Mouse (Mus musculus): ENCODE measurements at regions not wholly inside any gene's neighbourhood (a gene's known extent, or its start where the extent isn't known, plus 50 kb on each side); places are given as distances from the start of the nearest gene placed in this dataset.

GRCm38 (mm10) chr8:26298066-26298804, 178.9 kb downstream of the Gm45692 start:
- Histone ChIP-seq H3K36me3 (replicated peaks; ENCODE audit: control insufficient read depth, insufficient read depth, low read depth, low read length) (no peaks in the 10 kb centered on the region), H3K27ac (replicated peaks; ENCODE audit: low read depth, low read length) (no peak overlapping the region), H3K4me1 (ENCODE audit: control insufficient read depth, insufficient read depth, low read length) (no peaks in the 10 kb centered on the region), H3K27me3 (ENCODE audit: control insufficient read depth, insufficient read depth, low read length) (no peaks in the 10 kb centered on the region), H3K9me3 (replicated peaks; ENCODE audit: control insufficient read depth, low read length) (no peaks in the 10 kb centered on the region), H3K4me2 (ENCODE audit: low read depth, low read length) (no peak overlapping the region), H3K4me3 (ENCODE audit: low read depth, low read length) (no peak overlapping the region), H3K9ac (replicated peaks; ENCODE audit: low read length) (no peak overlapping the region)
- ATAC-seq (replicated peaks; ENCODE audit: insufficient number of reproducible peaks, low FRiP score, low TSS enrichment, low read depth) (no peak), DNase-seq (ENCODE audit: low spot score) (no peak)
- WGBS: 84% methylated on average over 10 of the region's 10 CpGs

DNA sequence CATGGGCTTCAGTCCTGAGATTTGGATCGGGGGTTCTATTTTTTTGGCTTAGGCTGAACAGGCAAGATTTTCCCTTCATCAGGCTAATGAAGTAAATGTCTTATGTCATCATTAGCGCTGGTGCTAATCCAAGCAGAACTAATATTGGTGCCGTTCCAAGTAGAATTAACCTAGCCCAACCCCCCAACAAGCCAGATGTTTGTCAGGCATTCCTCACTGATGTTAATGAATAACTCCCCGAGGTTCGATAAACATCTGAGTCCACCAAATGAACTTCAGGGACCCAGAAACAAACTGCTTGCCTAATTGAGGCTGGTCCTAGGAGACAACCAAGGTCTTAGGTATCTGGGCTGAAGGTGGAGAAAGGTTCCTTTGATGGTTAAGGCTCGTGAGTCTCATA, 180.9 kb downstream of the Gm45692 start:
- no peak for DNase-seq (ENCODE audit: low spot score)
- Histone ChIP-seq H3K9me3 (replicated peaks; ENCODE audit: control insufficient read depth, low read length) (no peaks in the 10 kb centered on the region), H3K27ac (replicated peaks; ENCODE audit: low read depth, low read length) (no peak overlapping the region), H3K9ac (replicated peaks; ENCODE audit: low read length) (no peak overlapping the region), H3K4me2 (ENCODE audit: low read depth, low read length) (no peak overlapping the region), H3K36me3 (replicated peaks; ENCODE audit: control insufficient read depth, insufficient read depth, low read depth, low read length) (no peaks in the 10 kb centered on the region), H3K27me3 (ENCODE audit: control insufficient read depth, insufficient read depth, low read length) (no peaks in the 10 kb centered on the region), H3K4me1 (ENCODE audit: control insufficient read depth, insufficient read depth, low read length) (no peaks in the 10 kb centered on the region), H3K4me3 (ENCODE audit: low read depth, low read length) (no peak overlapping the region)
- ATAC-seq (replicated peaks; ENCODE audit: insufficient number of reproducible peaks, low FRiP score, low TSS enrichment, low read depth): no peak
- WGBS: 50% methylated on average over 6 of the region's 6 CpGs

GRCm38 (mm10) chr8:26301961-26302360, 182.6 kb downstream of the Gm45692 start:
- H3K4me2 ChIP-seq (ENCODE audit: low read depth, low read length): no peak overlapping the region
- no peaks in the 10 kb centered on the region for H3K27me3 ChIP-seq (ENCODE audit: control insufficient read depth, insufficient read depth, low read length)
- H3K27ac ChIP-seq (replicated peaks; ENCODE audit: low read depth, low read length): no peak overlapping the region
- no peak overlapping the region for H3K9ac ChIP-seq (replicated peaks; ENCODE audit: low read length)
- H3K4me3 ChIP-seq (ENCODE audit: low read depth, low read length): no peak overlapping the region
- ATAC-seq (replicated peaks; ENCODE audit: insufficient number of reproducible peaks, low FRiP score, low TSS enrichment, low read depth): no peak
- no peaks in the 10 kb centered on the region for H3K36me3 ChIP-seq (replicated peaks; ENCODE audit: control insufficient read depth, insufficient read depth, low read depth, low read length)
- H3K4me1 ChIP-seq (ENCODE audit: control insufficient read depth, insufficient read depth, low read length): no peaks in the 10 kb centered on the region
- H3K9me3 ChIP-seq (replicated peaks; ENCODE audit: control insufficient read depth, low read length): no peaks in the 10 kb centered on the region
- DNase-seq (ENCODE audit: low spot score): no peak
- WGBS: 72% methylated on average over 4 of the region's 4 CpGs

DNA sequence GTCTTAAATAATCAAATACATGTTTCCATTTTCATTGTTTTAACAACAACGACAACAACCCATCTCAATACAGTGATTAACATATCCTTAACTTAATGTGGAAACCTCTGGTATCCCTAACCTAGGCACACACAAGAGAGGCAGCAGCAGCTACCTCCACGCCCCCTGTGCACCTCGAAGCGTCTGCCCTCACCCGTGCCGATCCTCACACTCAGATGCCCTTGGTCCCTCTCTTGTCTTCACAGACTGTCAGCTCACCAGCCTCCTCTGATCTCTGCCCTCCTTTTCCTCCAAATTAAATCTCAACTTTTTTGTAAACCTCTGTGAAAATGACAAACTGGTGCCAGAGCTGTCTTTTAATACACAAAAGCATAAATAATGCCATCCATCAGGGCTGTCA, 185.2 kb downstream of the Gm45692 start:
- Histone ChIP-seq H3K4me1 (ENCODE audit: control insufficient read depth, insufficient read depth, low read length) (0 out of 2 replicates have a peak, but pooled peaks cover 2% of the 10 kb centered on the region), H3K36me3 (replicated peaks; ENCODE audit: control insufficient read depth, insufficient read depth, low read depth, low read length) (no peaks in the 10 kb centered on the region), H3K27me3 (ENCODE audit: control insufficient read depth, insufficient read depth, low read length) (no peaks in the 10 kb centered on the region), H3K4me3 (ENCODE audit: low read depth, low read length) (no peak overlapping the region), H3K4me2 (ENCODE audit: low read depth, low read length) (no peak overlapping the region), H3K9me3 (replicated peaks; ENCODE audit: control insufficient read depth, low read length) (no peaks in the 10 kb centered on the region), H3K27ac (replicated peaks; ENCODE audit: low read depth, low read length) (no peak overlapping the region), H3K9ac (replicated peaks; ENCODE audit: low read length) (no peak overlapping the region)
- 82% methylated on average over 6 of the region's 6 CpGs for WGBS
- no peak for ATAC-seq (replicated peaks; ENCODE audit: insufficient number of reproducible peaks, low FRiP score, low TSS enrichment, low read depth)
- no peak for DNase-seq (ENCODE audit: low spot score)

DNA sequence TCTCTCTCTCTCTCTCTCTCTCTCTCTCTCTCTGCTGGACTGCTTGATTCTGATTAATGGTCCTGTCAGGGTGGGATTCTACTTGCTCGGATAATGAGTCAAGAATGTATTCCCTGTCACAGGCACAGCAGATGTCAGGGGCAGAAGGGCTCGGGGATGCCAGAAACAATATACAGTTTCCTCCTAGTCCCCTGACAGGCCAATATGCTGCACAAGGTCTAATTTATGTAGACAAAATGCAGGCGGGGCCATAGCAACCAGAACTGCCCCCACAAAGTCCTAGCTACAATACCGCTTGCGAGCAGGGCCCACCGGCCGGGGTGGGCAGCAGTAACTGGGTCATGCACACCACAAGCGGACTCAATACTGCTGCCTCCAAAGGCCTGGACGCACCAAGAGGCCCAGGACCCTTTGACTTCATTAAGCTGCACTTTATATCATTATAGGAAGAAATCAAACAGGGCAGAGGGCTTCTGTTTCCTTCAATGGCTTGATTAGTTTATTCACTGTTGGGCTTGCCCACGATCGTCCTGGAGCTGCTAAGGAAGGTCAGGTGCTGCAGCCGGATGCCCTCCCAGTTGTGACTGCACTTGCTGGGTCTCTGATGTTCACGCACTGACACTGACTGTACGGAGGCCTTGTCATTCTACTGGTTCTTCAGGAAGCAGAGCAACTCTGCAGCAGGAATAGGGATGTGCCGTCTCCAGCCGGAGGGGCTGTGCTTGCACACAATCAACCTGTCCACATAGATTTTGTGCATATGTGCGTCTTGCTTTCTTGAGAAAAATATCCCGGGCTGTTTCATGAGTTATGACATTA, 185.9 kb downstream of the Gm45692 start:
- 60% methylated on average over 18 of the region's 18 CpGs for WGBS

GRCm38 (mm10) chr8:26308121-26308641, 188.8 kb downstream of the Gm45692 start:
- Histone ChIP-seq H3K27ac (replicated peaks; ENCODE audit: low read depth, low read length) (peak overlapping the region; percentile 56; the same call in 1 of the 2 replicates), H3K4me2 (ENCODE audit: low read depth, low read length) (no peak overlapping the region), H3K4me3 (ENCODE audit: low read depth, low read length) (no peak overlapping the region), H3K27me3 (ENCODE audit: control insufficient read depth, insufficient read depth, low read length) (no peaks in the 10 kb centered on the region), H3K9me3 (replicated peaks; ENCODE audit: control insufficient read depth, low read length) (no peaks in the 10 kb centered on the region), H3K9ac (replicated peaks; ENCODE audit: low read length) (no peak overlapping the region), H3K4me1 (ENCODE audit: control insufficient read depth, insufficient read depth, low read length) (0 out of 2 replicates have a peak, but pooled peaks cover 2% of the 10 kb centered on the region), H3K36me3 (replicated peaks; ENCODE audit: control insufficient read depth, insufficient read depth, low read depth, low read length) (no peaks in the 10 kb centered on the region)
- ATAC-seq (replicated peaks; ENCODE audit: insufficient number of reproducible peaks, low FRiP score, low TSS enrichment, low read depth) (0 out of 2 replicates have a peak, but pooled peaks have one; percentile 20), DNase-seq (ENCODE audit: low spot score) (peak; percentile 80)
- 24% methylated on average over 15 of the region's 15 CpGs for WGBS

More for the DNA sequence above, 185.9 kb downstream of the Gm45692 start:
- H3K27ac ChIP-seq (replicated peaks; ENCODE audit: low read depth, low read length): 0 out of 2 replicates have a peak overlapping the region, but pooled peaks have one; percentile 9
- peak; percentile 30 for DNase-seq (ENCODE audit: low spot score)
- H3K4me2 ChIP-seq (ENCODE audit: low read depth, low read length): no peak overlapping the region
- no peak overlapping the region for H3K4me3 ChIP-seq (ENCODE audit: low read depth, low read length)
- no peaks in the 10 kb centered on the region for H3K9me3 ChIP-seq (replicated peaks; ENCODE audit: control insufficient read depth, low read length)
- H3K9ac ChIP-seq (replicated peaks; ENCODE audit: low read length): no peak overlapping the region
- H3K27me3 ChIP-seq (ENCODE audit: control insufficient read depth, insufficient read depth, low read length): no peaks in the 10 kb centered on the region
- H3K36me3 ChIP-seq (replicated peaks; ENCODE audit: control insufficient read depth, insufficient read depth, low read depth, low read length): no peaks in the 10 kb centered on the region
- ATAC-seq (replicated peaks; ENCODE audit: insufficient number of reproducible peaks, low FRiP score, low TSS enrichment, low read depth): peak; percentile 73
- H3K4me1 ChIP-seq (ENCODE audit: control insufficient read depth, insufficient read depth, low read length): 0 out of 2 replicates have a peak, but pooled peaks cover 2% of the 10 kb centered on the region

DNA sequence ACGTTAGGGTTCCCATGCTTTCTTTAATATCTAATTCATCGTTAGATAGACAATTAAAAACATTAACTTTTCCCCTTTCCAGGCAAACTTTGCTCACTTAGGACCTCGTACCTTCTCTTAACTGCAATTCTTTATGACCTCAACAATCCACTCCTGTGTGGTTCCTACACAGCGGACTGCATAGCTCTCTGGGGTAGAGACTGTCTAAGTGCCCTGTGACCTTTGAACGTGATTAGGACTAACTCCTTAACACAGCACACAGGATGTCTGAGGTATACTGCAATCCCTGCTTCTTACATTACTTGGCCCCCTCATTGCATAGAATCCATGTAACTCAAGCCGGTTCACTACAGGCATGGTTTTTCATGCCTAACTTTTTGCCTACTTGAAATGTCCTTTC, 190.4 kb downstream of the Gm45692 start:
- 64% methylated on average over 6 of the region's 6 CpGs for WGBS
- no peaks in the 10 kb centered on the region for H3K27me3 ChIP-seq (ENCODE audit: control insufficient read depth, insufficient read depth, low read length)
- H3K9me3 ChIP-seq (replicated peaks; ENCODE audit: control insufficient read depth, low read length): no peaks in the 10 kb centered on the region
- no peak overlapping the region for H3K4me2 ChIP-seq (ENCODE audit: low read depth, low read length)
- 0 out of 2 replicates have a peak, but pooled peaks cover 2% of the 10 kb centered on the region for H3K4me1 ChIP-seq (ENCODE audit: control insufficient read depth, insufficient read depth, low read length)
- no peak overlapping the region for H3K4me3 ChIP-seq (ENCODE audit: low read depth, low read length)
- no peak for DNase-seq (ENCODE audit: low spot score)
- ATAC-seq (replicated peaks; ENCODE audit: insufficient number of reproducible peaks, low FRiP score, low TSS enrichment, low read depth): no peak
- H3K9ac ChIP-seq (replicated peaks; ENCODE audit: low read length): no peak overlapping the region
- H3K27ac ChIP-seq (replicated peaks; ENCODE audit: low read depth, low read length): no peak overlapping the region
- no peaks in the 10 kb centered on the region for H3K36me3 ChIP-seq (replicated peaks; ENCODE audit: control insufficient read depth, insufficient read depth, low read depth, low read length)

Measured in embryonic facial prominence, embryonic 11.5 days (tissue).